Mouse (Mus musculus): Measurements from ENCODE around the gene Dusp10. TPM values are rescaled to one million over a fixed set of nuclear protein-coding genes. Genes with fewer than 3 reads are reported as not detected.

The Dusp10 gene
- polyA plus RNA-seq, 1 experiment from 2014 or later = 9.7 TPM

DNA sequence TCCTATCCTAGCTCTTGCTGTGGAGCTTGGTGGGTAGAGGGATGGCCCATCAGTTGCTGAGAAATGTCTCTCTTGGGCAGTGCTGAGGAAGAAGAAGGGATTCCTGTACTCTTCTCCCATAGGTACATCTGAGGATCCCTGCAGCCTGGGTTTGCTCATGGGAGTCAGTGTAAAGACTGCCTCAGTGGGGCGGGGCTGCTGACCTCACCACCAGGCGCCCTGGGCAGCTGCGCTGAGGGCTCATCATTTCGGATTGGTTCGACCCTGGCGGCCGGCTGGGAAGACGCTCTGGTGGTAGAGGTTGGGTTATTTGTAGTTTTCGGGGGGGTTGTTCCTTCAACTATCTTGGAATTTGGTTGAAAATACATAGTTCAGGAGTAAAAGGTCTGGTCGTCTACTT, 26.2 kb downstream of the Dusp10 start:
- peaks cover 26% of the 10 kb centered on the region for H3K36me3 ChIP-seq (ENCODE audit: control insufficient read depth, insufficient read depth, low read length)
- no peak for ATAC-seq (ENCODE audit: insufficient number of reproducible peaks, insufficient read depth, low FRiP score, low read depth)
- no peak overlapping the region for H3K4me3 ChIP-seq (ENCODE audit: control insufficient read depth in 1 of 2, insufficient read depth in 1 of 2, low read depth in 1 of 2, low read length in 2 of 2)
- WGBS = 87% methylated on average over 10 of the region's 10 CpGs
- H3K27ac ChIP-seq (replicated peaks in 1 of 2; ENCODE audit: control insufficient read depth in 1 of 2, insufficient read depth in 1 of 2, low read depth in 2 of 2, low read length in 2 of 2) = 0 out of 4 replicates have a peak overlapping the region, but pooled peaks of 1 of the 2 experiments have one; percentile 28
- H3K4me2 ChIP-seq (ENCODE audit: low read length) = peak overlapping the region; percentile 14; the same call in 1 of the 2 replicates
- no peaks in the 10 kb centered on the region for H3K27me3 ChIP-seq (ENCODE audit: control insufficient read depth, insufficient read depth, low read length)
- peaks cover 25 to 55% of the 10 kb centered on the region in 2 experiments for H3K4me1 ChIP-seq (ENCODE audit: control insufficient read depth in 2 of 2, insufficient read depth in 2 of 2, low read length in 2 of 2)
- H3K9me3 ChIP-seq (ENCODE audit: control insufficient read depth, low read length) = no peaks in the 10 kb centered on the region
- H3K9ac ChIP-seq (ENCODE audit: low read length) = no peak overlapping the region

DNA sequence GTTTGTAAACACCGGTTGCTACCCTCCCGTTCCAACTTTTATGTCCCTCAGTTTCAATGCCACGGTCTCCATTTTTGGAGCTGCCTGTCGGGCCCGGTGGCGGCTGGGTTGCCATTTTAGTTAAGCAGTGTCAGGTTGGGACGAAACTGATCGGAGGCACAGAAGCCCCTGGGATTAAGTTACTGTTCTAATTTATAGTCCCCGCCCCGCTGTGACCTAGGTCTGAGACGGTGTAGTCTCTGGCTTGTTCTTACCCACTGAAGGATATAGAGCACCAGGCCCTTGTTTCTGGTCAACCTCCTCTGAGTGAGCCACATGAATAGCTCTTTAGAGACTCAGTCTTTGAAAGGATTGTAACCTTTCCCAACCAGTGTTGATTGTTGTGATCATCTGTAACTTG, 27.1 kb downstream of the Dusp10 start:
- no peaks in the 10 kb centered on the region for H3K27me3 ChIP-seq (ENCODE audit: control insufficient read depth, insufficient read depth, low read length)
- WGBS = 90% methylated on average over 11 of the region's 11 CpGs
- ATAC-seq (ENCODE audit: insufficient number of reproducible peaks, insufficient read depth, low FRiP score, low read depth) = no peak
- 0 out of 2 replicates have a peak overlapping the region, but pooled peaks have one; percentile 14 for H3K4me2 ChIP-seq (ENCODE audit: low read length)
- no peak overlapping the region for H3K4me3 ChIP-seq (ENCODE audit: control insufficient read depth in 1 of 2, insufficient read depth in 1 of 2, low read depth in 1 of 2, low read length in 2 of 2)
- no peaks in the 10 kb centered on the region for H3K9me3 ChIP-seq (ENCODE audit: control insufficient read depth, low read length)
- H3K9ac ChIP-seq (ENCODE audit: low read length) = no peak overlapping the region
- H3K36me3 ChIP-seq (ENCODE audit: control insufficient read depth, insufficient read depth, low read length) = peaks cover 30% of the 10 kb centered on the region
- peaks cover 25 to 55% of the 10 kb centered on the region in 2 experiments for H3K4me1 ChIP-seq (ENCODE audit: control insufficient read depth in 2 of 2, insufficient read depth in 2 of 2, low read length in 2 of 2)
- H3K27ac ChIP-seq (replicated peaks in 1 of 2; ENCODE audit: control insufficient read depth in 1 of 2, insufficient read depth in 1 of 2, low read depth in 2 of 2, low read length in 2 of 2) = peak overlapping the region; percentile 76 to 99

GRCm38 (mm10) chr1:184040906-184041305, 27.8 kb downstream of the Dusp10 start:
- Histone ChIP-seq H3K9me3 (ENCODE audit: control insufficient read depth, low read length) (no peaks in the 10 kb centered on the region), H3K27me3 (ENCODE audit: control insufficient read depth, insufficient read depth, low read length) (no peaks in the 10 kb centered on the region), H3K4me3 (ENCODE audit: control insufficient read depth in 1 of 2, insufficient read depth in 1 of 2, low read depth in 1 of 2, low read length in 2 of 2) (no peak overlapping the region), H3K27ac (replicated peaks in 1 of 2; ENCODE audit: control insufficient read depth in 1 of 2, insufficient read depth in 1 of 2, low read depth in 2 of 2, low read length in 2 of 2) (peak overlapping the region; percentile 74 to 99), H3K4me2 (ENCODE audit: low read length) (peak overlapping the region; percentile 60), H3K4me1 (ENCODE audit: control insufficient read depth in 2 of 2, insufficient read depth in 2 of 2, low read length in 2 of 2) (peaks cover 25 to 52% of the 10 kb centered on the region in 2 experiments), H3K36me3 (ENCODE audit: control insufficient read depth, insufficient read depth, low read length) (peaks cover 36% of the 10 kb centered on the region), H3K9ac (ENCODE audit: low read length) (peak overlapping the region; percentile 72)
- WGBS = 52% methylated on average over 1 of the region's 1 CpGs
- ATAC-seq (ENCODE audit: insufficient number of reproducible peaks, insufficient read depth, low FRiP score, low read depth) = no peak

- Histone ChIP-seq H3K9ac (ENCODE audit: low read length) (peak overlapping the region; percentile 72), H3K9me3 (ENCODE audit: control insufficient read depth, low read length) (no peaks in the 10 kb centered on the region), H3K4me2 (ENCODE audit: low read length) (peak overlapping the region; percentile 60), H3K4me3 (ENCODE audit: control insufficient read depth in 1 of 2, insufficient read depth in 1 of 2, low read depth in 1 of 2, low read length in 2 of 2) (peak overlapping the region in 1 of 2 experiments; percentile 12; a peak in 1 of 4 replicates), H3K27me3 (ENCODE audit: control insufficient read depth, insufficient read depth, low read length) (no peaks in the 10 kb centered on the region), H3K4me1 (ENCODE audit: control insufficient read depth in 2 of 2, insufficient read depth in 2 of 2, low read length in 2 of 2) (peaks cover 25 to 42% of the 10 kb centered on the region in 2 experiments), H3K36me3 (ENCODE audit: control insufficient read depth, insufficient read depth, low read length) (peaks cover 37% of the 10 kb centered on the region), H3K27ac (replicated peaks in 1 of 2; ENCODE audit: control insufficient read depth in 1 of 2, insufficient read depth in 1 of 2, low read depth in 2 of 2, low read length in 2 of 2) (peak overlapping the region; percentile 97 to 99)
- peak; percentile 77 for ATAC-seq (ENCODE audit: insufficient number of reproducible peaks, insufficient read depth, low FRiP score, low read depth)
- WGBS = 25% methylated on average over 9 of the region's 9 CpGs
These were observed 28.9 kb downstream of the Dusp10 start for GRCm38 (mm10) chr1:184041778-184042573.

GRCm38 (mm10) chr1:184042745-184043144, 29.6 kb downstream of the Dusp10 start:
- H3K36me3 ChIP-seq (ENCODE audit: control insufficient read depth, insufficient read depth, low read length) = peaks cover 29% of the 10 kb centered on the region
- no peaks in the 10 kb centered on the region for H3K27me3 ChIP-seq (ENCODE audit: control insufficient read depth, insufficient read depth, low read length)
- no peak for ATAC-seq (ENCODE audit: insufficient number of reproducible peaks, insufficient read depth, low FRiP score, low read depth)
- H3K4me2 ChIP-seq (ENCODE audit: low read length) = peak overlapping the region; percentile 60
- H3K9ac ChIP-seq (ENCODE audit: low read length) = peak overlapping the region; percentile 72
- H3K4me3 ChIP-seq (ENCODE audit: control insufficient read depth in 1 of 2, insufficient read depth in 1 of 2, low read depth in 1 of 2, low read length in 2 of 2) = no peak overlapping the region
- H3K4me1 ChIP-seq (ENCODE audit: control insufficient read depth in 2 of 2, insufficient read depth in 2 of 2, low read length in 2 of 2) = peaks cover 25 to 40% of the 10 kb centered on the region in 2 experiments
- 48% methylated on average over 9 of the region's 9 CpGs for WGBS
- H3K27ac ChIP-seq (replicated peaks in 1 of 2; ENCODE audit: control insufficient read depth in 1 of 2, insufficient read depth in 1 of 2, low read depth in 2 of 2, low read length in 2 of 2) = peak overlapping the region; percentile 97 to 99
- H3K9me3 ChIP-seq (ENCODE audit: control insufficient read depth, low read length) = no peaks in the 10 kb centered on the region

DNA sequence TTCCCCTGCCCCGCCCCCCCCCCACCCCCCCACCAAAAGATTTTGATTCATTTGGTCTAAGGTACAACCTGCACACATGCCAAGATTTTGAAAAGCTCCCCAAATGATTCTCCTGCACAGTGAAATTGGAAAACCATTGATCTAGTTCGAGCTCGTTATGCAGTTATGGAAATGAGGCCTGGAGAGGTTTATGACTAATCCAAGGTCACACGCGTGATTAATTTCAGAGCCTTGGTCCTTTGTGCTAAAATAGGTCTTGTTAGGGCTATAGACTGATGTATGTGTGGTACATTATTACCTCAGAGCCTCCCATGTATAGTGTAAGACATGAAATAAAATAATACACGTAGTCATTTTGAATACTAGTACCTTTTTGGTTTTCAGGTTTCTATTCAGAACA, 30.3 kb downstream of the Dusp10 start:
- Histone ChIP-seq H3K27me3 (ENCODE audit: control insufficient read depth, insufficient read depth, low read length) (no peaks in the 10 kb centered on the region), H3K4me3 (ENCODE audit: control insufficient read depth in 1 of 2, insufficient read depth in 1 of 2, low read depth in 1 of 2, low read length in 2 of 2) (no peak overlapping the region), H3K27ac (replicated peaks in 1 of 2; ENCODE audit: control insufficient read depth in 1 of 2, insufficient read depth in 1 of 2, low read depth in 2 of 2, low read length in 2 of 2) (no peak overlapping the region), H3K4me1 (ENCODE audit: control insufficient read depth in 2 of 2, insufficient read depth in 2 of 2, low read length in 2 of 2) (peaks cover 25 to 40% of the 10 kb centered on the region in 2 experiments), H3K9me3 (ENCODE audit: control insufficient read depth, low read length) (no peaks in the 10 kb centered on the region), H3K4me2 (ENCODE audit: low read length) (no peak overlapping the region), H3K9ac (ENCODE audit: low read length) (no peak overlapping the region), H3K36me3 (ENCODE audit: control insufficient read depth, insufficient read depth, low read length) (peaks cover 25% of the 10 kb centered on the region)
- WGBS = 93% methylated on average over 5 of the region's 6 CpGs
- ATAC-seq (ENCODE audit: insufficient number of reproducible peaks, insufficient read depth, low FRiP score, low read depth) = no peak

GRCm38 (mm10) chr1:184046070-184046677, 33.1 kb downstream of the Dusp10 start:
- H3K4me1 ChIP-seq (ENCODE audit: control insufficient read depth in 2 of 2, insufficient read depth in 2 of 2, low read length in 2 of 2) = peaks cover 25 to 37% of the 10 kb centered on the region in 2 experiments
- no peak for ATAC-seq (ENCODE audit: insufficient number of reproducible peaks, insufficient read depth, low FRiP score, low read depth)
- H3K4me2 ChIP-seq (ENCODE audit: low read length) = no peak overlapping the region
- no peaks in the 10 kb centered on the region for H3K9me3 ChIP-seq (ENCODE audit: control insufficient read depth, low read length)
- 73% methylated on average over 6 of the region's 6 CpGs for WGBS
- H3K27ac ChIP-seq (replicated peaks in 1 of 2; ENCODE audit: control insufficient read depth in 1 of 2, insufficient read depth in 1 of 2, low read depth in 2 of 2, low read length in 2 of 2) = no peak overlapping the region
- no peaks in the 10 kb centered on the region for H3K27me3 ChIP-seq (ENCODE audit: control insufficient read depth, insufficient read depth, low read length)
- H3K4me3 ChIP-seq (ENCODE audit: control insufficient read depth in 1 of 2, insufficient read depth in 1 of 2, low read depth in 1 of 2, low read length in 2 of 2) = no peak overlapping the region
- peaks cover 14% of the 10 kb centered on the region for H3K36me3 ChIP-seq (ENCODE audit: control insufficient read depth, insufficient read depth, low read length)
- no peak overlapping the region for H3K9ac ChIP-seq (ENCODE audit: low read length)

Measured in heart, embryonic 14.5 days (tissue).